Mouse (Mus musculus) urinary bladder, adult 2 months (tissue): ENCODE measurements at regions not wholly inside any gene's neighbourhood (a gene's known extent, or its start where the extent isn't known, plus 50 kb on each side); places are given as distances from the start of the nearest gene placed in this dataset.

Experiments
- DNase-seq: peaks from one replicate; pipeline ENCODE4 v3.0.0; 2022; ENCODE audit warnings: low spot score

GRCm38 (mm10) chr13:102132696-102133095 is 364.7 kb upstream of the Pik3r1 start:
- no peak for DNase-seq

- no peak for DNase-seq
Measured at GRCm38 (mm10) chr13:102135210-102135609, 367.2 kb upstream of the Pik3r1 start.

GRCm38 (mm10) chr13:102142986-102143385 is 375.0 kb upstream of the Pik3r1 start:
- DNase-seq: no peak

- no peak for DNase-seq
Measured at GRCm38 (mm10) chr13:102143848-102144247, 375.8 kb upstream of the Pik3r1 start.

- no peak for DNase-seq
Measured at GRCm38 (mm10) chr13:102148039-102148438, 380.0 kb upstream of the Pik3r1 start.

DNA sequence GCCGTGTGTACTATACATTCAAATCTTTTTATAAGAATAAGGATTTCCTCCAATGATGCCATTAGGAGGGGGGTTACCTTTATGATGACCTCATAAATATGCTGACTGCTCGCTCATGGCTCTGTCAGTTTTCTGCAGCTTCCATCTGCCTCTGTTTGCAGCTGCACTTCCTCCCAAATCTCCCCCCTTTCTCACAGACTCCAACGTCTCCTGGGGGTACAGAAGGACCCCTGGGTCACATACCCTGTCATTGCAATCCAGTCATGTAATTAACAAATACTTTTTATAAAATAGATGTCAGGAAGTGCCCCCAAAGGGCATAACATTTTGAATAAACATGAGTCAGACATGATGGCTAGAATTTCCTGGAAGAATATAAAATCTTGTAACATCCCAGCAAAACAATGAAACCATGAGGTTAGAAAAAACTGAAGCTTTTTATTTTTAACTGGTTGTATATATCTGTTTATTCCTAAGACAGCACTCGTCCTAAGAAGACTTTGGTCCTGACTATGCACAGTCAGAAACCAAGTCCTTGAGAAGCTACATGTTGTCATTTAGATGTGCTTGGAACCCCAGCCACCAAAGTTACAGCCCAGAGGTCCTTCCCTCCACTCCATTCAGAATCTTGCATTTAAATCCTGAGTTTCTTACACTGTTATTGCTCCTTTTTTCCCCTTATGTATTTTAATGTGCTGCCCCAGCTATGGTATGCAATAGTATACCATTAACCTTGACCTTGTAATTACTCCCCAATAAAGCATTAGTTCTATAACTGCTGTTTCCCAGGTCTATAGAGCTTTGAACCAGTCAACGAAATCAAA is 386.0 kb upstream of the Pik3r1 start:
- DNase-seq: no peak

DNA sequence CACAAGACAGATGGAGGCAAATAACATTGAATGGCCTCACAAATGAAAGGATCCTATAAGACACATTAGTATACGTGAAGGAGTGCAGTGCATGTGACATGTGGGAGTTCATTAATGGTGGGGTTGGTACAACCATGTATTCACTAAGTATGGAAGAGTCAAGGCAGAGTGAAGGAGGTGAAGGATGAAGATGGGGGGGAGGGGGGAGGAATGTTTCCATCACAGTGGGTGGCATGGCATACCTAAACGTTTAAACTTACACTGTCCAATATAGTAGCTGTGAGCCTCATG is 386.5 kb upstream of the Pik3r1 start:
- no peak for DNase-seq

DNA sequence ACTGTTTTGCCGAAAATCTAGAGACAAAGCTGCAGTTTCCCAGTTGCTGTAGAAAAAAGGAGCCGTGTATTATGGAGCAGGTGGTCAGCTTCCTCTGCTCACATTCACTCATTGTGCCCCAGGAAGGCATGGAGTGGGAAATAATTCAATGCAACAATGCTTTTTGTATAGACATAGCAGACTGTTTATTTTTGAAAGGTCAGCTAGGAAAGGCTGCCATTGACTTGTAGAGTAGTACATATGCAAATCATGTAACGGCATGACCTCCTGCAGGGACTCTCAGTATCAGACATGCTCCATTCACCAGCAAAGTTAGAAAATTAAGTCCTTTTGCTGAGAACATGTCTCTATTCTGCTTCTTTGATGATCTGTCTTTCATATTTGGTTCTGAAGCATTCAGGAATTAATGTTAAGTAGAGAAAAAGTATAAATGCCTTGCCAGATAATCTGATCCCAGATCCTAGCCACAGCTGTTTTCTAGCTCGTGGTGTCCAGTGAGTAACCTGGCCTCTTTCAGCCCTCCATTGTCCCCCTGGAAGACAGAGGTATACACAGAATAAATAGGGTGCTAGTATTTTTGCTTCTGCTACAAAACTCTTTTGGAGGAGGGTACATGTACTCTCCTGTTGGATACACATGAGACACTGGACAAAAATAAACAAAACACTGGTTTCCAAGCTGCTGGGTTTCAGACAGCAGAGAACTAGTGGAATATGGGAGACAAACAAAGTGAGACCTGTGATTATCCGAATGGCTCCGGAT is 389.5 kb upstream of the Pik3r1 start:
- DNase-seq: no peak

DNA sequence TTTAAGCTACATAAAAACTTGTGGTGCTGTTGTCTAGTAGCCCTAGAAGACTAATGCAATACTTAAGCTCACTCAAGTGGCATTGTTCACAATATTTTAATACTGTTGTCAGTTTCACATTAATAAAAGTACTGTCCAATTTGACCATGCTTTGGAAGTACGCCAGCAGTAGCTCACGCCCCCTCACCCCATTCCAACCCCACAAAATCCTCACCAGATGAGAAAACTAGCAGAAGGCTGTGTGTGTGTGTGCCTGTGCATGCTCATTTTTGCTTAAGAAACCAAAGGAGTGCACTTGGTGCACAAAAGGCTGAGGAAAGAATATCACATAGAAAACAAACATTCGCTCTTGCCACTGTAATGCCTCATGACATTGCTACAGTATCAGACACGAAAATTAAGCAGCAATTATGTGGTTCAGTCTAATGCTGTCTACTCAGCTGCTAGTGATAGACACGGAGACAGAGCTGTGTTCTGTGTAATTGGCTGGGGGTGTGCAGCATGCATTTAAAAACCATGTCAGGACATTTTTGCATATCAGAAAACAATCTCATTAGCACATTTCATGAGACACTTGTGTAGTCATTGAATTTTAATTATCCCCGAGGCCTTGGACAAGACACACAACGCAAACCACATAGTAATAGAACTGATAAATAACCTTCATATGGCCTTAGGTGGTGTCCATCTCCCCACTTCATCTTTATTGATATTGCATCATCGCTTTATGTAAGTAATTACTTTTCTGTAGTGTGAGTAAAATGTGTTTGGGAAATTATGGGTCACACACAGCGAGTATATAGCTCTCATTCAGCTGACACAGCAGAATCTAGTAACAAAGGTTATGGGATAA is 405.6 kb upstream of the Pik3r1 start:
- no peak for DNase-seq

- DNase-seq: no peak
Measured at GRCm38 (mm10) chr13:102174431-102174830, 406.4 kb upstream of the Pik3r1 start.

DNA sequence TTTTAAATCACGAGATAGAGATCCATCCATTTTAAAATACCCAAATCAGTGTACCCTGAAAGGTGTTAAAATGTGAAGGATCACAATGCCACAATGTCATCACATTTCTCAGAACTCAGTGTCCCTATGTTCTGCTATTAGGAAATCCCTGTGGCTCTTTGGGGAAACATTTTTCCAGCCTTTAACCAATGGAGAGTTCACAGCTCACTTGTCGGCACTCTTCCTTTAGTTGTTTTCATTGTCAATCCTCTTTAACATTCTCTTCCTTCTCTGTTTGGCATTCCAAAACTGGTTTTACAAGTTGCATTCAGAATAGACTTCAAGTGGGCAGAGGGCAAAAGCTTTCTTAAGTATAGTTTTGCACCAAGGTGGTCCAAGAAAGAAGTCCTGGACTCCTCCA is 406.9 kb upstream of the Pik3r1 start:
- DNase-seq: no peak

- DNase-seq: no peak
Measured at GRCm38 (mm10) chr13:102175406-102175805, 407.4 kb upstream of the Pik3r1 start.

DNA sequence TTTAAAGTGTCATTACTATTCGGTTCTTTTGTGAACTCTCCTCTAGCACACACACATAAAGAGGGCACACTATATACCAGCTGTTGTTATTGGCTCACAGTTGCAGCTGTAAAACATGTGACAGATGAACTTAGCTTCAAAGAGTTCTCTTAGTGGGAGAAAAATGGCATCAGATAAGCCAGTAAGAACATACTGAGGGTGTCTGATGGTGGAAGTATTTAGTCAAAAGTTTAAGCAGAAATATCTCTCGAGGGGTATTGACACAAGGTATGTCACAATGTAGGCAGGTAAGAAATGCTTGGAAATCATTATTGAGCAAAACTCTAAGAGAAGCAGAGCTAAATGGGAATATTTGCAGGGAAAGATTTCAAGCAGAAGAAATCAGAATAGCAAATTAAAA is 408.4 kb upstream of the Pik3r1 start:
- no peak for DNase-seq

GRCm38 (mm10) chr13:102194716-102195115 is 426.7 kb upstream of the Pik3r1 start:
- DNase-seq: no peak

- no peak for DNase-seq
Measured at GRCm38 (mm10) chr13:102202301-102202700, 434.3 kb upstream of the Pik3r1 start.

DNA sequence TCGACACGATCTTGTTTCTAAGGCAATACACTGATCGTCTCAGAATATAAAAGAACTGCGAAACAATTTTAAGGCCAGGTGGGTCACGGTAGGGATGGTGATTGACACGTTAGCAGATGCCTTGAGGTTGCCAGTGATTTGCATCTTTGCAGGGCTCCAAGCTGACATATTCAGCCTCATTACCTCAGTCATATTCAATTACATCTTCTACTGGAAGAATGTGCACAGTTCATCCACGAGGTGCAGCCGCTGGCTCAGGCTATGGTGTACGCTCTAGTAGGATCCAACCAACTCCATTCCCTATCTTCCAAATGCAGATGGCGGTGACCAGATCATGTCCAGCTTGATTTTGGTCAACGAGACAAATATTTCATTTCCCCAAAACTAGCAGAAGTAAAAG is 450.5 kb upstream of the Pik3r1 start:
- DNase-seq: no peak

- DNase-seq: no peak
Measured at GRCm38 (mm10) chr13:102231048-102231447, 462.3 kb upstream of the Cd180 start.

GRCm38 (mm10) chr13:102232291-102232936 is 460.9 kb upstream of the Cd180 start:
- DNase-seq: peak; percentile 23

- DNase-seq: no peak
Measured at GRCm38 (mm10) chr13:102250884-102251283, 442.5 kb upstream of the Cd180 start.

- DNase-seq: no peak
Measured at GRCm38 (mm10) chr13:102251709-102252108, 441.6 kb upstream of the Cd180 start.

- DNase-seq: no peak
Measured at GRCm38 (mm10) chr13:102255401-102256371, 437.7 kb upstream of the Cd180 start.
